Mouse (Mus musculus) MEL (cell line): ENCODE measurements around the gene Mad2l1bp.

Experiments used
- E2F4 ChIP-seq: IDR thresholded peaks from 2 replicates; pipeline ENCODE4 v1.6.1; 2011; ENCODE audit warnings: low read depth, low read length, improper control_type of control experiment, borderline replicate concordance
- USF1 ChIP-seq: IDR thresholded peaks from 2 replicates; pipeline ENCODE4 v1.6.1; 2014; ENCODE audit warnings: low read depth, mild to moderate bottlenecking, inconsistent platforms, low read length, improper control_type of control experiment, moderate library complexity

DNA sequence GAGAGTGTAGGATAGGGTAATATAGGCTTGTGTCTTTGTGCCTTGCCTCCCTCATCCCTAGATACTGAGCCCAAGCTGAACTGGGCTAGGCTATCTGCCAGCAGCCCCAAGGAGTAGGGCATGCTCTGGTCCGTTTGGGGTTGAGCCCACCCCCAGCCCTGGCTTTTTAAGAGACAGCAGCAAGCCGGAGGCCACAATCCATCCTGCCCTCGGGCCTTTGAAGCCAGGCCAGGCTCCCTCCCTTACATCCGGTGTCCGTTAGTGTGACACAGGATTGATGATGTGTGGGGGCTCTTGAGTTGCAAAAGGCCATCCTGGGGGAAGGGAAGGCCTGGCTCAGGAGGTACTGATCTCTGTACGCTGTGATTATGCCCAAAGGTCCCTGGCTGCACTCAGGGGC, 26.7 kb downstream of the Mad2l1bp start:
- TF ChIP-seq USF1: no peak
- TF ChIP-seq E2F4: no peak
